Mouse (Mus musculus): ENCODE data around the gene Adam25. TPM values are rescaled to one million over a fixed set of nuclear protein-coding genes. Genes with fewer than 3 reads are reported as not detected.
"Not testable (repeated sequence)": the region's sequence is repeated elsewhere in the genome, so short reads cannot be mapped to it uniquely, and the experiment has no call there.

The Adam25 gene
- not detected for total RNA-seq (2021)
- long read RNA-seq, experiment 1, result 0 reads
- long read RNA-seq, experiment 2, result 0 reads

DNA sequence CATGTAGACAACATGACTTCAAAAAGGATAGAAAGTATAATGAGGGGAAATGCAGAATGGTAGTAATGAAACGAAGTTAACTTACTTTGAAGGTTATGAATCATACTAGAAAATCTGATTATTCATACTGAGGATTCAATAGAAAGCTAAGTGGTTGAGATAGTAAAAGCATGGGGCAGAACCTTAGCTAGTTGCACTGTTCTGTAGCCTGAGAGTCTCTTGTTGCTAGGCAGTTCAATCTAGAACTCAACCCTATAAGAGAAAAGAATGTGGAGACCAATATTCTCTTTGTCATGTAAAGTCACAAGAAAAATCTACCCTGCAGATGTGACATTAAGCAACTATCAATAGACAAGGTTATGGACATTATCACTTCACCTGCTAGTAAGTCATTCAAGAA lies at the start of gene Adam25:
Adam25 (plus strand) TSS at position 301 of the 400 bp plus-strand sequence.
- not testable (repeated sequence) for DNase-seq (ENCODE audit: low spot score)

DNA sequence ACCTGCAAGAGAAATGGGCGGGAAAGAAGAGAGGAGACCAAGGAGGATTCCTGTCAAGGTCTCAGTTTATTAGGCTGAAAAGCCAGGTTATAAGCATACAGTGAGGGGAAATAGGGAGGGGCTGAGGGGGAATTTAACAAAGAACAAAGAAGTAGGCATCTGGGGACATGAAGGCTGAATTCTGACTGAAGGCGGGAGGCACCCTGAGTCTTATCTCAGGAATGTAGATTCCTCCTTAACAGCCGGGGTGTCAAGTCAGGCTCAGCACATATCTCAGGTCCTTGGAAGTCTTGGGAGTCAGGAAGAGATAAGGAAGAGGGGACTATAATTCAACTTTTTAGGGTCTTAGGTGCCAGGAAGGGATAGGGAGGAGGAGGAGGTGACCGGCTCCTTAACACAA lies 36.6 kb upstream of the Adam25 start:
- DNase-seq (ENCODE audit: low spot score), result not testable (repeated sequence)

DNA sequence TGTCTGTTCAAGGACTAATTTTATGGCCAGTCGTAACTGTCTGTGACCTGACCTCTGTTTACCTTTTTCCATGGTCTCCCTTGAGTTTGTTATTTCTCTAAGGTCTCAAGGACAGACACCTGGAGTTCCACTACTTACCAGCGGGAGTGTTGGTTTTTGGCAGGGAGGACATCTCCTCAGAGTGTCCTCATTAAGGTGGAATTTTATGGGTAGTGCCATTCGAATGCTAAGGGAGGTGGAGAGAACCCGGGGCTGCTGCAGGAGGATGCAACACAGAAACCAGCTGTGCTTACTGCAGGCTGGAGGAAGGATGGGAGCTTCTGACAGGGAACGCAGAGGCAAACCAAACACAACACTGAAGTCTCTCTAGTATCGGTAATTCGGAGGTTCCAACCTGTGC lies 36.0 kb upstream of the Adam25 start:
- DNase-seq (ENCODE audit: low spot score), result no peak

DNA sequence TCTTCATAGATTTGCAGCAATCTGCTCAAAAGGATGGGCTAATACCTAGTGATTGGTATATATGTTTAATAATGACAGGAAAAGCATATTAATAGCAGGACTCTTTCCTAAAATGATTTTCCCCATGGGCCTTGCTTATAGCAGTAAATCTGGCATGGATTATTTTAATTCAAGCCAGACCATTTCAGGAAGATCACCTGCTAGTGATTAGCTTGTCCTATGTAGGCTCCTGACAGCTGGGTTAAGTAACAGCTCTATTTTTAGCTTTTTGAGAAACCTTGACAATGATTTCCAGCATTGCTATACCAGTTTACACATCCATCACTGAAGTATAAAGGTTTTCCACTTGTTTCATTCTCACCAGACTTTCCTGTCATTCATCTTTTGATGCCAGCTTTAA lies 31.3 kb downstream of the Adam25 start:
- DNase-seq (ENCODE audit: low spot score), result no peak

DNA sequence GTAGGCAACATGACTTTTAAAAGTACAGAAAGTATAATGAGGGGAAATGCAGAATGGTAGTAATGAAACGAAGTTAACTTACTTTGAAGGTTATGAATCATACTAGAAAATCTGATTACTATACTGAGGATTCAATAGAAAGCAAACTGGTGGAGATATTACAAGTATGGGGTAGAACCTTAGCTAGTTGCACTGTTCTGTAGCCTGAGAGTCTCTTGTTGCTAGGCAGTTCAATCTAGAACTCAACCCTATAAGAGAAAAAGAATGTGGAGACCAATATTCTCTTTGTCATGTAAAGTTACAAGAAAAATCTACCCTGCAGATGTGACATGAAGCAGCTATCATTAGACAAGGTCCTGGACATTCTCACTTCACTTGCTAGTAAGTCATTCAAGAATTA lies 41.0 kb downstream of the Adam25 start, which contains the start of gene Adam20:
Adam20 (plus strand) TSS at position 301 of the 400 bp plus-strand sequence.
- DNase-seq (ENCODE audit: low spot score), result not testable (repeated sequence)

DNA sequence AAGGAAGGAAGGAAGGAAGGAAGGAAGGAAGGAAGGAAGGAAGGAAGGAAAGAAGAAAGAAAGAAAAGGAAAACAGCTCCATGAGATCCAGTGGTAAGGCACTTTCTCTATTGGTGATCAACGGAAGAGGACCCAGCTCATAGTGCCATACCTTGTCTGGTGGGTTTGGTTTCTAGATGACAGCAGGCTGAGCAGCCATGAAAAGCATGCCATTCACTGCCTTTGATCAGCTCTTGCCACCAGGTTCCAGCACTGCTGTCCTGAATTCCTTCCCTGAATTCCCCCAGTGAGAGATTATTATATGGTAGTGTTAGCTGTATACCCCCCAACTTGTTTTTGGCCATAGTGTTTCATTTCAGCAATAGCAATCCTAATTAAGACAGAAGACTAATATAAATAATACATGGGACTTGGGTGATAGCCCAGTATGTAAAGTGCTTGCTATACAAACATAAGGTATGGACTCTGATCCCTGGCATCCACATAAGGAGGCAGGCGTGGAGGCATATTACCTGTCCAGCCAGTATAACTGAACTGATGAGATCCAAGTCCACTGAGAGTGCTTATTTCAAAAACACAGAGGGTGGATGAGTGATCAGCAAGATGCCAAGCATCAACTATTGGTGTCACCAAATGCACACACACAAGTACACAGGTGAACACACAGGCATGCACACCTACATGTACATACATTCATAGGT lies 51.5 kb downstream of the Adam25 start:
- no peak for DNase-seq (ENCODE audit: low spot score)

Other genes with a start within 250 kb of the Adam25 start
- gene Adam24, start 77.1 kb upstream of the Adam25 start, total RNA-seq (2021), result not detected
- gene Adam20, start 41.1 kb downstream of the Adam25 start, total RNA-seq (2021), result not detected
- not detected for gene Adam39, start 70.8 kb downstream of the Adam25 start, total RNA-seq (2021)

Data from gastrocnemius, adult 18-20 months (tissue).